Mouse (Mus musculus): Measurements from ENCODE around the gene Mrpl27. TPM values are rescaled to one million over a fixed set of nuclear protein-coding genes. Genes with fewer than 3 reads are reported as not detected.
"Not testable (repeated sequence)": the region's sequence is repeated elsewhere in the genome, so short reads cannot be mapped to it uniquely, and the experiment has no call there.

Mrpl27 gene
- total and polyA plus RNA-seq, 3 experiments: 95.2 to 139 (median 104) TPM

DNA sequence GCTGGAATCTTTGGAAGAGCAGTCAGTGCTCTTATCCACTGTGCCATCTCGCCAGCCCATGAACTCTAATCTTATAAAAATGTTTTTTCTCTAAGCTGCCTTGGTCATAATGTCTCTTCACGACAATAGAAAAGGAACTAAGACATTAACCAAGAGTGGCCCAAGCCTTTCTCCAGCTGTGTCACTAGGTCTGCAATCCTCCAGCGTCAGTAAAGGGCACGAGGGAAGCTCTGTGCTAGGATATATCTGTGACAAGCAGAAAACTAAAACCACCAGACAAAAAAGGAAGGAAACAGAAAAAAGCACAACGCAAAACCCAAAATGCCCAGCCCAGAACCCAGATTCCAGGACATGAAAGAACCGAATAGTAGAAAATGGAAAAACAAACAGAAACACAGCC, 33.6 kb downstream of the Mrpl27 start:
- H3K36me3 ChIP-seq (replicated peaks in 1 of 2; ENCODE audit: control insufficient read depth in 1 of 2, insufficient read depth in 1 of 2, low read length in 1 of 2): no peaks in the 10 kb centered on the region
- dilution Hi-C loops (cut with MboI; ENCODE audit: extremely low pct_ligation_motif_present, extremely low pct_unique_long_range_greater_than_20kb, low sequenced_read_pairs) (no loop called here), in situ Hi-C loops (cut with MboI; ENCODE audit: low pct_ligation_motif_present, low pct_unique_long_range_greater_than_20kb, low sequenced_read_pairs) (no loop called here)
- TF ChIP-seq ZNF384 (IDR thresholded peaks at IDR 0.05; ENCODE audit: low read depth, low read length): no peak
- TF ChIP-seq MXI1 (IDR thresholded peaks at IDR 0.05; ENCODE audit: low read depth, low read length): no peak
- TF ChIP-seq UBTF (IDR thresholded peaks at IDR 0.05; ENCODE audit: low read depth, low read length): no peak
- TF ChIP-seq ETS1 (conservative IDR thresholded peaks at IDR 0.05; ENCODE audit: low read depth, low read length): no peak
- TF ChIP-seq MAZ (IDR thresholded peaks at IDR 0.05; ENCODE audit: low read depth, low read length): no peak
- H3K27ac ChIP-seq (ENCODE audit: insufficient read depth, low read depth): no peak overlapping the region
- no peaks in the 10 kb centered on the region for H3K79me2 ChIP-seq (replicated peaks; ENCODE audit: control insufficient read depth, extremely low read depth, insufficient read depth, poor library complexity, severe bottlenecking)
- H3K4me1 ChIP-seq (ENCODE audit: control insufficient read depth in 1 of 2, insufficient read depth in 2 of 2): peaks cover 8 to 37% of the 10 kb centered on the region in 2 experiments
- H3K4me3 ChIP-seq (replicated peaks in 1 of 3; ENCODE audit: low read depth in 2 of 3, low read length in 2 of 3, poor library complexity in 1 of 3): no peak overlapping the region
- H3K9ac ChIP-seq (ENCODE audit: insufficient read depth, low read depth): no peak overlapping the region
- no peaks in the 10 kb centered on the region for H3K27me3 ChIP-seq (replicated peaks)
- no peak overlapping the region for H3K4me2 ChIP-seq (ENCODE audit: insufficient read depth, low read depth, poor library complexity, severe bottlenecking)
- H3K9me3 ChIP-seq (replicated peaks; ENCODE audit: low read length): no peaks in the 10 kb centered on the region
- no peak for DNase-seq (ENCODE audit: extremely low read depth)

DNA sequence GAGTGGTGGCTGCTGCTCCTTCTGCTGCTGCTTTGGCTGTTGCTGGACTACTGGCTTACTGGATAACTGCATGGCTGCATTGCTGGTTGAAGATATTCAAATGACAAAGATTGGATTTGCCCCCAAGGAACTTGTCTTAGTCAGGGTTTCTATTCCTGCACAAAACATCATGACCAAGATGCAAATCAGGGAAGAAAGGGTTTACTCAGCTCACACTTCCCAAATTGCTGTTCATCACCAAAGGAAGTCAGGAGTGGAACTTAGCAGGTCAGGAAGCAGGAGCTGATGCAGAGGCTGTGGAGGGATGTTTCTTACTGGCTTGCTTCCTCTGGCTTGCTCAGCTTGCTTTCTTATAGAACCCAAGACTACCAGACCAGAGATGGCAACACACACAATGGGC, 38.9 kb downstream of the Mrpl27 start:
- H3K9me3 ChIP-seq (replicated peaks; ENCODE audit: low read length); H3K27me3 ChIP-seq (replicated peaks); H3K4me3 ChIP-seq (replicated peaks in 1 of 3; ENCODE audit: low read depth in 2 of 3, low read length in 2 of 3, poor library complexity in 1 of 3); H3K79me2 ChIP-seq (replicated peaks; ENCODE audit: control insufficient read depth, extremely low read depth, insufficient read depth, poor library complexity, severe bottlenecking); dilution Hi-C loops (cut with MboI; ENCODE audit: extremely low pct_ligation_motif_present, extremely low pct_unique_long_range_greater_than_20kb, low sequenced_read_pairs); H3K9ac ChIP-seq (ENCODE audit: insufficient read depth, low read depth); H3K27ac ChIP-seq (ENCODE audit: insufficient read depth, low read depth); in situ Hi-C loops (cut with MboI; ENCODE audit: low pct_ligation_motif_present, low pct_unique_long_range_greater_than_20kb, low sequenced_read_pairs); H3K36me3 ChIP-seq (replicated peaks in 1 of 2; ENCODE audit: control insufficient read depth in 1 of 2, insufficient read depth in 1 of 2, low read length in 1 of 2): not testable (repeated sequence)
- Histone ChIP-seq H3K4me2 (ENCODE audit: insufficient read depth, low read depth, poor library complexity, severe bottlenecking) (peak overlapping the region; percentile 26; the same call in 1 of the 2 replicates), H3K4me1 (ENCODE audit: control insufficient read depth in 1 of 2, insufficient read depth in 2 of 2) (peaks cover 21 to 66% of the 10 kb centered on the region in 2 experiments)
- TF ChIP-seq BHLHE40 (IDR thresholded peaks at IDR 0.05; ENCODE audit: low read depth, low read length) (peak; percentile 69), JUN (IDR thresholded peaks at IDR 0.05; ENCODE audit: insufficient read depth, low read depth, low read length) (peak; percentile 57; the same call in 1 of the 2 replicates), MEF2A (IDR thresholded peaks at IDR 0.05; ENCODE audit: borderline replicate concordance, low read depth, low read length) (peak; percentile 97), MYC (IDR thresholded peaks at IDR 0.05; ENCODE audit: low read depth, low read length) (0 out of 2 replicates have a peak, but pooled peaks have one; percentile 27), RCOR1 (conservative IDR thresholded peaks at IDR 0.05; ENCODE audit: low read depth, low read length) (peak; percentile 73; the same call in 1 of the 2 replicates), CHD2 (IDR thresholded peaks at IDR 0.05; ENCODE audit: low read length) (0 out of 2 replicates have a peak, but pooled peaks have one; percentile 53), SIN3A (IDR thresholded peaks at IDR 0.05; ENCODE audit: low read length) (0 out of 2 replicates have a peak, but pooled peaks have one; percentile 35), EP300 (IDR thresholded peaks at IDR 0.05; ENCODE audit: low read length) (peak; percentile 89), MAFK (IDR thresholded peaks at IDR 0.05; ENCODE audit: insufficient replicate concordance, low read length) (peak; percentile 80), TCF12 (IDR thresholded peaks at IDR 0.05; ENCODE audit: low read depth, low read length) (peak; percentile 66; the same call in 1 of the 2 replicates), ETS1 (conservative IDR thresholded peaks at IDR 0.05; ENCODE audit: low read depth, low read length) (peak; percentile 80), IRF4 (IDR thresholded peaks at IDR 0.05; ENCODE audit: low read depth, low read length) (peak; percentile 86), ELF1 (IDR thresholded peaks at IDR 0.05; ENCODE audit: low read depth, low read length) (0 out of 2 replicates have a peak, but pooled peaks have one; percentile 15), MAX (IDR thresholded peaks at IDR 0.05; ENCODE audit: low read length) (peak; percentile 16; the same call in 1 of the 2 replicates), MAZ (IDR thresholded peaks at IDR 0.05; ENCODE audit: low read depth, low read length) (0 out of 2 replicates have a peak, but pooled peaks have one; percentile 40)
- DNase-seq (ENCODE audit: extremely low read depth): peak; percentile 80
